Mouse (Mus musculus) splenic B cell, adult 2 months (primary cell): ENCODE measurements around the gene Rhox7a.
"Not testable (repeated sequence)": the region's sequence is repeated elsewhere in the genome, so short reads cannot be mapped to it uniquely, and the experiment has no call there.

Source experiments
- DNase-seq: peaks from one replicate; pipeline ENCODE4 v3.0.0-alpha.2; 2011; ENCODE audit warnings: low read depth, low spot score
- H3K27me3 ChIP-seq: 2 replicates; pipeline ENCODE4 v1.6.1; 2012; ENCODE audit warnings: mild to moderate bottlenecking, low read length, moderate library complexity, mixed read lengths; ENCODE audit not compliant: control insufficient read depth, poor library complexity, insufficient read depth, severe bottlenecking
- H3K36me3 ChIP-seq: 2 replicates; pipeline ENCODE4 v1.6.1; 2012; ENCODE audit warnings: mild to moderate bottlenecking, low read length, moderate library complexity, mixed read lengths; ENCODE audit not compliant: control insufficient read depth, poor library complexity, insufficient read depth, severe bottlenecking

Gene Rhox7a

DNA sequence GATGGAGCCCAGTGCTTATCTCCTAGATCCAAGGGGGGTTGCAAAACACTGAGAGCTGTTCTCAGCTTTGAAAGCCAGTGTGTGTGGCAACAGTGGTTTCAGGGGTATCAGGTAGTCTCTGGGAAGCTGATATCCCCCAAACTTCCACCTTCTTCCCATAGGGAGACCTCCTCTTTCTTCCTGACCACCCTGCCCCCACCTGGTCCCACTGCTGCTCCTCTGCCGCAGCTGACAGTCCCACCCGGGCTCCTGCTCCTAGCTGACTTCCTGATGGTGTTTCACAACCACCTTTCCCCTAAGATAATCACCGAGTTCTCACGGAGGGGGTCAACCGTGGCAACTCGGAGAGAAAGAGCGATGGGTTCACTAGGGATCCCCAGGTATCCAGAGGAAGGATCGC lies at the start of gene Rhox7a:
Gene Rhox7a (plus strand): TSS at position 301 of the 400 bp plus-strand sequence.
- not testable (repeated sequence) for H3K36me3 ChIP-seq, DNase-seq, H3K27me3 ChIP-seq

DNA sequence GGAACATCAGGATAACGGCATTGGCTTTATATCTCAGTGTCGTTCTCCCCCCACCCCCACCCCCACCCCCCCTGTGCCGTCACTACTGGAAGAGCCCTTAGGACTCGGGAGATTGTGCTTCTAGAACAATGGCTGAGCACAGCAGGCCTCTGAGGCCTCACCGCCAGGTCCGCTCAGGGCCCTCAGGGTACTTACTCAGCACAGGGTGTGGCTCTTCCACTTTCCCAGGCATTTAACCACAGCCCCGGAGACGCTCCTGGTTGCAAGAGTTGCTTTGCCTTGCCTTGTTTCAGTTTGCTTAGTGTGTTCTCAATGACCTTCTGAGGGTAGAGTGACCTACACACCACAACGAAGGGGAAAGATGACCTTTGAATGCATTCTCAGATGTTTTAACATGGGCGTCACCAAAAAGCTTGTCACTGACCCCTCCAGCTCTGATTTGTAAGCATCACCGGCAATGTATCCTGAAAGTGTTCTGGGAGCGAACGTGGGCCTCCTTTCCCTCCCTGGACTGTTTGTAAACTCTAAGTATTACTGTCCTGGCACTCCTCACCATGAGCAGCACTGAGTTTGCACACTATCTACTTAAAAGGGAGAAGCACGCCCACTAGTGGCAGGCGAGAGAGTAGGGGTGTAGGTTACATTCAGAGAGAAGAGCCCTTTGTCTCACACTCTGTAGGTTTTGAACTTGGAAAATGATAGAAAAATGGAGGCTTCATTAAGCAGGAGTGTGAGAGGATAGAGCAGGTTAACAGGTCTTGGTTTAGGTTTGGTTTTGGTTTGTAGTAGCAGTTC lies 24.0 kb upstream of the Rhox7a start:
- no peaks in the 10 kb centered on the region for H3K36me3 ChIP-seq
- no peak for DNase-seq
- H3K27me3 ChIP-seq, result no peaks in the 10 kb centered on the region

GRCm38 (mm10) chrX:37809396-37809795 lies 22.1 kb upstream of the Rhox7a start:
- Histone ChIP-seq H3K36me3 (no peaks in the 10 kb centered on the region), H3K27me3 (no peaks in the 10 kb centered on the region)
- no peak for DNase-seq

GRCm38 (mm10) chrX:37811179-37811578 lies 20.3 kb upstream of the Rhox7a start:
- H3K27me3 ChIP-seq, result no peaks in the 10 kb centered on the region
- no peaks in the 10 kb centered on the region for H3K36me3 ChIP-seq
- DNase-seq, result no peak

GRCm38 (mm10) chrX:37815665-37816064 lies 15.8 kb upstream of the Rhox7a start:
- DNase-seq, result no peak
- Histone ChIP-seq H3K27me3 (no peaks in the 10 kb centered on the region), H3K36me3 (no peaks in the 10 kb centered on the region)

GRCm38 (mm10) chrX:37826610-37827009 lies 4.9 kb upstream of the Rhox7a start, which contains the start of gene Rhox6:
Rhox6 (plus strand) TSS chrX:37826910.
- H3K27me3 ChIP-seq, H3K36me3 ChIP-seq, DNase-seq: not testable (repeated sequence)

- no peaks in the 10 kb centered on the region for H3K36me3 ChIP-seq
Observed at GRCm38 (mm10) chrX:37871641-37872040, 40.2 kb downstream of the Rhox7a start.

GRCm38 (mm10) chrX:37878844-37879243 lies 47.4 kb downstream of the Rhox7a start, which contains the start of gene Rhox8:
Rhox8 (minus strand) TSS chrX:37878944.
- H3K27me3 ChIP-seq, result no peaks in the 10 kb centered on the region
- no peak for DNase-seq
- no peaks in the 10 kb centered on the region for H3K36me3 ChIP-seq

More at GRCm38 (mm10) chrX:37871641-37872040, 40.2 kb downstream of the Rhox7a start:
- no peaks in the 10 kb centered on the region for H3K27me3 ChIP-seq
- DNase-seq, result no peak
